In genomic region chr13:113794039-113794704, GRCm38 (mm10) we compare ENCODE assay signal across 8 mouse cellular contexts. TPM values are rescaled to one million over a fixed set of nuclear protein-coding genes. Genes with fewer than 3 reads are reported as not detected.
DNase-seq lines count a peak whose midpoint lies in the region; ATAC-seq and TF ChIP-seq lines count a peak whose summit lies in the region.

Gene Arl15 (plus strand): TSS chr13:113794505.

- no peaks in the 10 kb centered on the region for H3K9me3 ChIP-seq in hindbrain, embryonic 14.5 days (ENCODE audit: control insufficient read depth, low read length)

- peak within 1 kb of the TSS; percentile 93 for H3K27ac ChIP-seq in hindbrain, embryonic 14.5 days

- no peaks in the 10 kb centered on the region for H3K36me3 ChIP-seq in hindbrain, embryonic 14.5 days (replicated peaks; ENCODE audit: control insufficient read depth, insufficient read depth)

- no peaks in the 10 kb centered on the region for H3K27me3 ChIP-seq in Patski
- H3K27me3 ChIP-seq in hindbrain, embryonic 14.5 days (ENCODE audit: control insufficient read depth, insufficient read depth, low read length): no peaks in the 10 kb centered on the region

- H3K9ac ChIP-seq in hindbrain, embryonic 14.5 days: peak within 1 kb of the TSS; percentile 88

- POLR2A ChIA-PET in Patski (lab: Charles Lee): interaction anchor here (0.7 kb wide), 1 partner anchor 696 kb away, joined by 3 read pairs; no protein-coding TSS in a partner anchor

- peak within 1 kb of the TSS; percentile 74 for H3K4me3 ChIP-seq in hindbrain, embryonic 14.5 days (replicated peaks; ENCODE audit: low read length)

- peak; percentile 60 for TF ChIP-seq CTCF in Patski (IDR thresholded peaks at IDR 0.05)

- peak; percentile 77 for DNase-seq in Patski (ENCODE audit: low read depth, low spot score)
- peak; percentile 99 to 100 for DNase-seq in cerebellum, postnatal 14 days
- DNase-seq in frontal cortex, postnatal 25 days (ENCODE audit: low spot score in 2 of 2): peak; percentile 96 to 97
- peak; percentile 97 for DNase-seq in hindbrain, embryonic 14.5 days (ENCODE audit: low spot score)
- DNase-seq in layer of hippocampus, postnatal 36 days: peak; percentile 95 to 96
- DNase-seq in lung, postnatal 36 days: peak; percentile 99
- peak; percentile 99 for DNase-seq in retina, postnatal 1 day
- DNase-seq in urinary bladder, adult 18-20 months (ENCODE audit: low spot score in 2 of 2): peak; percentile 95 to 96

- peaks cover 7% of the 10 kb centered on the region for H3K4me1 ChIP-seq in hindbrain, embryonic 14.5 days (replicated peaks; ENCODE audit: control insufficient read depth, insufficient read depth, low read length)

- peak; percentile 98 for ATAC-seq in Patski
- peak; percentile 99 for ATAC-seq in hindbrain, embryonic 14.5 days (ENCODE audit: low FRiP score)

- CTCF ChIA-PET in Patski (lab: Charles Lee): interaction anchor here (0.8 to 1.4 kb wide), 2 partner anchors 70 to 73 kb away, joined by 3 to 5 read pairs; no protein-coding TSS in a partner anchor

- WGBS in hindbrain, embryonic 14.5 days: under 1% methylated on average over 47 of the region's 49 CpGs

- H3K4me2 ChIP-seq in hindbrain, embryonic 14.5 days (replicated peaks): peak within 1 kb of the TSS; percentile 64

- in situ Hi-C loops in Patski (cut with MboI; ENCODE audit: low pct_unique_long_range_greater_than_20kb): loop anchor here (10.0 kb wide), 1 partner anchor 99 kb away; no protein-coding TSS in a partner anchor

RNA-seq across cellular contexts. Expression of gene Arl15, which starts in this region (rescaled TPM):
- polyA plus RNA-seq in Patski (2021): 35.2 TPM
- 19.0 and 23.5 TPM in 2 replicates for polyA plus RNA-seq in hindbrain, embryonic 14.5 days (2014; fragmentation: Nextera tagmentation; extraction: Ambion mirVana)
- 10 to 100 TPM; 61.5 to 69.2 TPM for total RNA-seq in layer of hippocampus, postnatal 36 days (2021)

Comparison
In these comparisons a context has a peak if more than half of its experiments do, and no peak if none do; other contexts are left out.
1. Peak in every context shown above with its lines: DNase-seq, ATAC-seq, H3K4me3 ChIP-seq and H3K27ac ChIP-seq.